Mouse (Mus musculus) heart, embryonic 14.5 days (tissue): ENCODE results near the gene Parp14. TPM values are rescaled to one million over a fixed set of nuclear protein-coding genes. Genes with fewer than 3 reads are reported as not detected.

ENCODE experiments used
- ATAC-seq: fragments of 200-750 bp; cut with Nextera tagmentation; 2 replicates; pipeline ENCODE4 v1.8.0; 2017; ENCODE audit warnings: low read depth, moderate TSS enrichment; ENCODE audit not compliant: insufficient number of reproducible peaks, insufficient read depth, low FRiP score
- H3K27ac ChIP-seq, 2 experiments: fragments of 200-500 bp in 1 of 2; fragments of 300-500 bp in 1 of 2; sonication (generic) in 1 of 2; replicated peaks in 1 of 2; 2 replicates each; pipeline ENCODE4 v1.5.1; 2012 to 2014; ENCODE audit warnings: low read depth in 2 of 2, low read length in 2 of 2, control low read depth in 1 of 2, mild to moderate bottlenecking in 1 of 2, mixed read lengths in 1 of 2; ENCODE audit not compliant: control insufficient read depth in 1 of 2, insufficient read depth in 1 of 2
- H3K27me3 ChIP-seq: fragments of 300-500 bp; sonication (generic); 2 replicates; pipeline ENCODE4 v1.6.1; 2014; ENCODE audit warnings: mild to moderate bottlenecking, low read length, control low read depth; ENCODE audit not compliant: control insufficient read depth, insufficient read depth
- H3K36me3 ChIP-seq: fragments of 300-500 bp; sonication (generic); 2 replicates; pipeline ENCODE4 v1.6.1; 2014; ENCODE audit warnings: mild to moderate bottlenecking, control low read depth, low read length, mixed read lengths; ENCODE audit not compliant: control insufficient read depth, insufficient read depth
- H3K4me1 ChIP-seq, 2 experiments: fragments of 200-500 bp in 1 of 2; fragments of 300-500 bp in 1 of 2; sonication (generic) in 1 of 2; 2 replicates each; pipeline ENCODE4 v1.6.1; 2012 to 2014; ENCODE audit warnings: low read length in 2 of 2, control low read depth in 1 of 2, mixed read lengths in 1 of 2; ENCODE audit not compliant: control insufficient read depth in 2 of 2, insufficient read depth in 2 of 2
- H3K4me2 ChIP-seq: fragments of 300-500 bp; sonication (generic); 2 replicates; pipeline ENCODE4 v1.6.1; 2014; ENCODE audit warnings: mild to moderate bottlenecking, low read length
- H3K4me3 ChIP-seq, 2 experiments: fragments of 200-500 bp in 1 of 2; fragments of 300-500 bp in 1 of 2; sonication (generic) in 1 of 2; 2 replicates each; pipeline ENCODE4 v1.5.1; 2012 to 2014; ENCODE audit warnings: low read length in 2 of 2, mild to moderate bottlenecking in 2 of 2, control low read depth in 1 of 2, low read depth in 1 of 2, moderate library complexity in 1 of 2; ENCODE audit not compliant: control insufficient read depth in 1 of 2, insufficient read depth in 1 of 2
- H3K9ac ChIP-seq: fragments of 300-500 bp; sonication (generic); 2 replicates; pipeline ENCODE4 v1.6.1; 2014; ENCODE audit warnings: mild to moderate bottlenecking, low read length
- H3K9me3 ChIP-seq: fragments of 300-500 bp; sonication (generic); 2 replicates; pipeline ENCODE4 v1.6.1; 2016; ENCODE audit warnings: low read length, control low read depth; ENCODE audit not compliant: control insufficient read depth
- WGBS: fragments of 180-500 bp; shearing (Covaris S2); extraction: QIAGEN DNeasy Blood & Tissue Kit; methylation state at CpG from one replicate; pipeline ENCODE4 v1.1.7; 2014; 5-methylcytosine and 5-hydroxymethylcytosine counted together
- polyA plus RNA-seq: library from polyadenylated mRNA; unstranded; fragments of >200 nt; fragmentation: Nextera tagmentation; extraction: Ambion mirVana; gene quantifications from 2 replicates; pipeline ENCODE4 v1.2.1, GENCODE M21; 2014

Gene Parp14
- polyA plus RNA-seq, 1 experiment from 2014 or later, result 1.3 TPM

DNA sequence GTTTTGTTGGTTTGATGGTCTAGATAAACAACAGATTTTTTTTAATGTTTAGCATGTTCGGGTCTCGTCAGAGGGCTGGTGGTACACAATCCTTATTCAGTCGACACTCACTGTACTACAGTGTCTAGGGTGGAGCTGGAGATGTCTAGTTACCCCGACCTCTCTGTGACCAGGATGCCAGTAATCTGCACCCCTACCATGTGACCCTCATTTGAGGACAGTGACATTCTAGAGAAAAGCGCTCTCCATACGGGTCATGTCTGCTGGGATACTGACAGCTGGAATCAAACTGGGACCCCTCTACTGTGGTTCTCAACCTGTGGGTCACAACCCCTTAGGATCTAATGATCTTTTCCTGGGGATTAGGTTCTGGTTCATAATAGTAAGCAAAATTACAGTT lies 1.7 kb downstream of the Parp14 start:
- 54% methylated on average over 6 of the region's 6 CpGs for WGBS
- no peak overlapping the region for H3K4me3 ChIP-seq
- H3K4me1 ChIP-seq, result peaks cover 5 to 8% of the 10 kb centered on the region in 2 experiments
- H3K36me3 ChIP-seq, result no peaks in the 10 kb centered on the region
- H3K9me3 ChIP-seq, result no peaks in the 10 kb centered on the region
- no peak overlapping the region for H3K27ac ChIP-seq
- ATAC-seq, result no peak
- H3K27me3 ChIP-seq, result peaks cover 20% of the 10 kb centered on the region
- H3K4me2 ChIP-seq, result peak overlapping the region; percentile 38; the same call in 1 of the 2 replicates
- no peak overlapping the region for H3K9ac ChIP-seq

DNA sequence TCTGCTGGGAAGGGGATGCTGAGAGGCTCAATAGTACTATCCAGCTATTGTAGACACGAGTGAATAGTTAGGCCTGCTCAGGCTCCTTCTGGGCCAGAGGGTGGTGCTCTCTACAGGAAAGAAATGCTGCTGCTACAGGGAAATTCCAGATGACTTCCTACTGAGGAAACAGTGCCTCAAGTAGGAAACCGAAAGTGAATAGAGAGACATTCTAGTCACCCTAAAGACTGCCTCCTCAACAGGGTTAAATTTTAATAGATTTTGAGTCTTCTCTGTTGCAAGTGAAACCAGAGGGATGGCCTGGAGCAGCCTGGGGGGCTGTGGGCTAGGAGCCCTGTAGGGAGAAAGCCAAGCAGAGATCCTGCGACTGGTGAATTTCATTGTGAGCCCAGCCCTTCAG lies 2.2 kb downstream of the Parp14 start:
- ATAC-seq, result no peak
- WGBS, result 38% methylated on average over 3 of the region's 3 CpGs
- no peak overlapping the region for H3K4me3 ChIP-seq

DNA sequence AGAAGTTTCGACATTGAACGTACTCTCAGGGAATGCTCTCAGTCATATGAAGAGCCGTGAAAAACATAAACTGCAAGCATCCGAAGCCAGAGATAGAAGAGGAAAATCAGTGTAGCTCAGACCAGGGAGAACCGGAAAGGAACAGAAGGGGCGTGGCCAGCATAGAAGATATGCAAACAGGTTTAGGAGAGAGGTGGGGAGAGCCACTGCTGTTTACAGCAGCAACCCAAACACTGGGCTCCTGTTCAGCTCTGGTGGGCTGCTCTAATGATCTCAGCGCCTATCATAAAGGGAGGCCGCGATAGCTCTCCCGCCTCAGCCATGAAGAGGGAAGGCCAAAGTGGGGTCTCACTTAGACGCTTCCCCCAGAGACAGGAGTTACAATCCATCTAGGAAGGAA lies 3.6 kb downstream of the Parp14 start:
- Histone ChIP-seq H3K36me3 (no peaks in the 10 kb centered on the region), H3K9ac (no peak overlapping the region), H3K27ac (no peak overlapping the region), H3K4me3 (no peak overlapping the region), H3K27me3 (peaks cover 11% of the 10 kb centered on the region), H3K4me1 (peaks cover 5 to 8% of the 10 kb centered on the region in 2 experiments), H3K9me3 (no peaks in the 10 kb centered on the region), H3K4me2 (no peak overlapping the region)
- ATAC-seq, result no peak
- 62% methylated on average over 11 of the region's 11 CpGs for WGBS

More for the DNA sequence above, 2.2 kb downstream of the Parp14 start:
- Histone ChIP-seq H3K4me2 (peak overlapping the region; percentile 38), H3K9me3 (no peaks in the 10 kb centered on the region), H3K36me3 (no peaks in the 10 kb centered on the region), H3K4me1 (peaks cover 5 to 8% of the 10 kb centered on the region in 2 experiments), H3K27me3 (peaks cover 20% of the 10 kb centered on the region), H3K9ac (no peak overlapping the region), H3K27ac (no peak overlapping the region)

DNA sequence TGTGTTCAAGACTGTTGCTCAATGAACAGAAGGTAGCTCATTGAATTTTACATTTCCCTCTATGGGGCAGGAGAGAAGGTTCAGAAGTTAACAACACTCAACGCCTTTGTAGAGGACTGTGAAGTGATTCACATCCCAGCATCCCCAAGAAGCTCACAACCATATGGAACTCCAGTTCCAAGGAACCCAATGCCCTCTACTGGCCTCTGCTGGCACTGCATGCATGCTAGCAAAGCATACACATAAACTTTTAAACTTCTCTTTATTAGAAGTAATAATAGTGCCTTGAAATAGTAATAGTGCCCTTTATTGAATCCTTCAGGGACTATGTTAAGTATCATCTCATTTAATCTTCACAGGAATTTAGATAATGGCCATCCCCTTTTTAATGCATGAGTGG lies 9.3 kb downstream of the Parp14 start:
- no peak overlapping the region for H3K27ac ChIP-seq
- no peaks in the 10 kb centered on the region for H3K4me1 ChIP-seq
- ATAC-seq, result no peak
- H3K27me3 ChIP-seq, result no peaks in the 10 kb centered on the region
- 86% methylated on average over 1 of the region's 1 CpGs for WGBS
- no peaks in the 10 kb centered on the region for H3K9me3 ChIP-seq
- no peak overlapping the region for H3K9ac ChIP-seq
- H3K4me2 ChIP-seq, result no peak overlapping the region
- no peak overlapping the region for H3K4me3 ChIP-seq
- no peaks in the 10 kb centered on the region for H3K36me3 ChIP-seq

DNA sequence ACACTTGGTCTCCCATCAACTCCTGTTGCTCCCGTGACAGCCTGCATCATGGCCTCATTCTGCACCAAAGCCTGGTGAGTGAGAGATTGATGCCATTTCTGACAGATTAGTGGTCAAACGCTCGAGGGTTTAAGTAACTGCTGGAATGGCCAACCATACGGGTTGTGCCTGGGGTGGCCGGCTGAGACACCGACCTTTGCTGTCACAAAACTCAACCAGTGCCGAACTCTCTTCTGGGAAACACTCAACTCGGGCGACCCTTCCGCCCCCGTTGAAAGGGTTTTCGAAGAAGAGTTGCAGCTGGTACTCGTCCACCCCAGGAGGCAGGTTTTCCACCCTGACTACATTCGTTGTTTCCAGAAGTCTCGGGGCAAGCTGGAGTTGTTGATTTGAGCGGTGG lies 11.1 kb downstream of the Parp14 start:
- H3K36me3 ChIP-seq, result no peaks in the 10 kb centered on the region
- no peaks in the 10 kb centered on the region for H3K27me3 ChIP-seq
- no peak overlapping the region for H3K9ac ChIP-seq
- no peaks in the 10 kb centered on the region for H3K9me3 ChIP-seq
- no peak overlapping the region for H3K4me3 ChIP-seq
- WGBS, result 61% methylated on average over 16 of the region's 16 CpGs
- no peak overlapping the region for H3K4me2 ChIP-seq
- no peak for ATAC-seq
- peaks cover 5 to 9% of the 10 kb centered on the region in 2 experiments; a peak in 3 of 4 replicates for H3K4me1 ChIP-seq
- H3K27ac ChIP-seq, result no peak overlapping the region

DNA sequence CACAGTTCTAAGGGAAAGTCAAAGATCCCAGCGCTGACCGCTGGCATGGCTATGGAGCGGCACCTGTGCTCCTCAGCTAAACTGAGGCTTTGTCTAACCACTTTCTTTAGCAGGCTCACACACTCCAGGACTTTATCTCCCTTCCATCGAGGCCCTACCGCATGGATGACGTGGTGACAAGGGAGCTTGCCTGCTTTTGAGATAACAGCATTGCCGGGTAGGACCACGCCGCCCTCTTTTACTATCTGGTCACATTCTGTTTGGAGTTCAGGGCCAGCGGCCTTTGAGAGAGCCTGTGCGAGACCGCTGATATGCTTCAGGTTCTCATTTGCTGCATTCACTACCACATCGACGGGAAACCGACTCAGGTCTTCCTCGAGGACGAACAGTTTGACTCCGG lies 14.6 kb downstream of the Parp14 start:
- Histone ChIP-seq H3K4me1 (peaks cover 5 to 9% of the 10 kb centered on the region in 2 experiments; a peak in 3 of 4 replicates), H3K4me3 (no peak overlapping the region), H3K36me3 (no peaks in the 10 kb centered on the region), H3K9me3 (no peaks in the 10 kb centered on the region), H3K27ac (no peak overlapping the region), H3K9ac (no peak overlapping the region), H3K27me3 (no peaks in the 10 kb centered on the region), H3K4me2 (no peak overlapping the region)
- 45% methylated on average over 18 of the region's 18 CpGs for WGBS
- no peak for ATAC-seq

DNA sequence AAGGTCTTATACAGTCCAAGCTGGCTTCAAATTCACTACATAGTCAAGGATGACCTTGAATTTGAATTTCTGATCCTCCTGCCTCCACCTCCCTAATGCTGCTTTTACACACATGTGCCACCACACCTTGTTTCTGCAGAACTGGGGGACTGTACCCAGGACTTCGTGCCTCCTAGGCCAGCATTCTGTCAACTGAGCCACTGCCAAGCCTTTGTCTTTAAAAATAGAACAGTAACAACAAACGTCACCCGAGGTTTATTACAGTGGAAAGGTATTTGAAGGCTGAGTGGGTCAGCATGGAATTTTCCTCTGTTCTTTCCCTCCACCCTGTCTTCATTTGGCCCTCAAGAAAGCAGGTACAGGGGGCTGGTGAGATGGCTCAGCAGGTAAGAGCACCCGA lies 15.5 kb downstream of the Parp14 start:
- H3K27me3 ChIP-seq, result no peaks in the 10 kb centered on the region
- 0 out of 4 replicates have a peak overlapping the region, but pooled peaks of 1 of the 2 experiments have one; percentile 28 for H3K27ac ChIP-seq
- H3K9ac ChIP-seq, result no peak overlapping the region
- H3K36me3 ChIP-seq, result no peaks in the 10 kb centered on the region
- 44% methylated on average over 4 of the region's 4 CpGs for WGBS
- ATAC-seq, result no peak
- H3K4me3 ChIP-seq, result no peak overlapping the region
- no peak overlapping the region for H3K4me2 ChIP-seq
- peaks cover 5 to 9% of the 10 kb centered on the region in 2 experiments; a peak in 3 of 4 replicates for H3K4me1 ChIP-seq
- H3K9me3 ChIP-seq, result no peaks in the 10 kb centered on the region

DNA sequence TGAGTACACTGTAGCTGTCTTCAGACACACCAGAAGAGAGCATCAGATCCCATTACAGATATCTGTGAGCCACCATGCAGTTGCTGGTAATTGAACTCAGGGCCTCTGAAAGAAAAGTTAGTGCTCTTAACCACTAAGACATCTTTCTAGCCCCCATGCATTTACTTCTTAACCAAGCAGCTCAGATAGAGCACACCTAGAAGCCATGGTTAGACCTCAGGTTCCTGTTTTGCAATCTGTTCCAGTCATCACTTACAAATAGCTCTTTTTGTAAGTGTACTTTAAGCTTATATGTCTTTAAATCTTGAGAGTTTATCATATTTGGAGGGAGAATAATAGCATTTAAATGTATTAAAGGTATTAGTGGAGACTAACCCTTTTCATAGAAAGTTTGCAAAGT lies 24.2 kb downstream of the Parp14 start:
- H3K4me3 ChIP-seq, result no peak overlapping the region
- no peak overlapping the region for H3K4me2 ChIP-seq
- H3K4me1 ChIP-seq, result no peaks in the 10 kb centered on the region
- ATAC-seq, result no peak
- H3K9ac ChIP-seq, result no peak overlapping the region
- no peaks in the 10 kb centered on the region for H3K27me3 ChIP-seq
- no peaks in the 10 kb centered on the region for H3K36me3 ChIP-seq
- H3K27ac ChIP-seq, result no peak overlapping the region
- no peaks in the 10 kb centered on the region for H3K9me3 ChIP-seq
